19 mouse cellular contexts compared by ENCODE assay signal in the genomic region with DNA sequence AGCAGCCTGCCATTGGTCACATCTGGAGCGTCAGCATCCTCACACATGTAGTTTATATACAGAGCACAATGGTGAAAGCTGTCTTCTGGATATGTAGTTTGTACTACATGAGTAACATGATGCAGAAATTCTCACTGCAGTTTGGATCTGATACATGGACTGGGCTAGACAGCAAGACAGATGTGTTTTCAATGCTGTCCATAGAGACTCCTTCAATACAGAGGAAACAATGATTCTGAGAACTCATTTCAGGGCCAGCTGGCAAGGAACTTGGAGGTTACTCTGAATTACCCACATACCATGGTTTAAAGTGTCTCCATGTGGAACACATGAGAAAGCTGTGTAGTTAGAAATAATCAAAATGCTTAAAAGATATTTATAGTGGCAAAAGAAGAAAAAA.
"Had no signal": no experiment of that assay in that cellular context is flagged by ENCODE, and none has a peak within 500 bp of the region (broad histone marks: within the 10 kb centered on the region; RNA-seq: fewer than 3 reads in every experiment).

No protein-coding gene starts in this region.

- H3K27ac ChIP-seq: midbrain, embryonic 10.5 days; midbrain, embryonic 12.5 days; neural tube, embryonic 13.5 days; neural tube, embryonic 15.5 days; stomach, embryonic 15.5 days; stomach, postnatal 0 days had no signal

- H3K9me3 ChIP-seq: midbrain, embryonic 10.5 days; midbrain, embryonic 12.5 days; neural tube, embryonic 13.5 days; neural tube, embryonic 15.5 days; stomach, embryonic 15.5 days had no signal

- DNase-seq: lung, embryonic 14.5 days; lung, postnatal 10 days; lung, postnatal 4 days; midbrain, embryonic 14.5 days; retina, postnatal 1 day; right cerebral cortex, adult 18-20 months; right cerebral cortex, postnatal 25 days; right cerebral cortex, postnatal 4 days; thymus, adult 2 months; thymus, postnatal 25 days; thymus, postnatal 4 days had no signal

- H3K4me2 ChIP-seq: lung, embryonic 14.5 days; midbrain, embryonic 12.5 days; neural tube, embryonic 13.5 days; neural tube, embryonic 15.5 days; stomach, embryonic 15.5 days had no signal

- H3K4me3 ChIP-seq: midbrain, embryonic 10.5 days; midbrain, embryonic 12.5 days; myocyte; neural tube, embryonic 13.5 days; neural tube, embryonic 15.5 days; stomach, embryonic 15.5 days had no signal

- H3K27me3 ChIP-seq: midbrain, embryonic 12.5 days; neural tube, embryonic 13.5 days; neural tube, embryonic 15.5 days; stomach, embryonic 15.5 days had no signal

- H3K4me1 ChIP-seq: midbrain, embryonic 10.5 days; midbrain, embryonic 12.5 days; neural tube, embryonic 13.5 days; neural tube, embryonic 15.5 days; stomach, embryonic 15.5 days had no signal

- H3K36me3 ChIP-seq: midbrain, embryonic 10.5 days; midbrain, embryonic 12.5 days; neural tube, embryonic 13.5 days; neural tube, embryonic 15.5 days; stomach, embryonic 15.5 days had no signal

- ATAC-seq: midbrain, embryonic 16.5 days had no signal

- H3K9ac ChIP-seq: lung, embryonic 14.5 days; midbrain, embryonic 12.5 days; neural tube, embryonic 13.5 days; neural tube, embryonic 15.5 days; stomach, embryonic 15.5 days had no signal
